Mouse (Mus musculus): Measurements from ENCODE around the gene Phlpp2. TPM values are rescaled to one million over a fixed set of nuclear protein-coding genes. Genes with fewer than 3 reads are reported as not detected.
A peak's percentile ranks its signal among the peaks of the same experiment; 100 is the strongest.

The Phlpp2 gene
- polyA plus RNA-seq, 1 experiment from 2014 or later = 4.0 TPM

- no peaks in the 10 kb centered on the region for H3K27me3 ChIP-seq
- no peak overlapping the region for H3K9ac ChIP-seq (replicated peaks)
- H3K4me1 ChIP-seq (replicated peaks) = no peaks in the 10 kb centered on the region
- no peaks in the 10 kb centered on the region for H3K9me3 ChIP-seq
- H3K4me3 ChIP-seq (replicated peaks) = no peak overlapping the region
- no peak for ATAC-seq (ENCODE audit: insufficient number of reproducible peaks, insufficient read depth, low FRiP score, low TSS enrichment, low read depth)
- H3K27ac ChIP-seq = no peak overlapping the region
- H3K4me2 ChIP-seq = no peak overlapping the region
- 87% methylated on average over 10 of the region's 10 CpGs for WGBS
- H3K36me3 ChIP-seq = peaks cover 47% of the 10 kb centered on the region
These were observed 35.6 kb downstream of the Phlpp2 start for GRCm38 (mm10) chr8:109903909-109904469.

GRCm38 (mm10) chr8:109904928-109905668 lies 36.8 kb downstream of the Phlpp2 start:
- Histone ChIP-seq H3K4me3 (replicated peaks) (no peak overlapping the region), H3K9ac (replicated peaks) (no peak overlapping the region), H3K4me2 (no peak overlapping the region), H3K27me3 (no peaks in the 10 kb centered on the region), H3K4me1 (replicated peaks) (no peaks in the 10 kb centered on the region), H3K9me3 (no peaks in the 10 kb centered on the region), H3K27ac (no peak overlapping the region), H3K36me3 (peaks cover 58% of the 10 kb centered on the region)
- no peak for ATAC-seq (ENCODE audit: insufficient number of reproducible peaks, insufficient read depth, low FRiP score, low TSS enrichment, low read depth)
- 83% methylated on average over 1 of the region's 1 CpGs for WGBS

- Histone ChIP-seq H3K9me3 (no peaks in the 10 kb centered on the region), H3K4me2 (no peak overlapping the region), H3K4me3 (replicated peaks) (no peak overlapping the region), H3K4me1 (replicated peaks) (no peaks in the 10 kb centered on the region), H3K27ac (no peak overlapping the region), H3K9ac (replicated peaks) (no peak overlapping the region), H3K27me3 (no peaks in the 10 kb centered on the region), H3K36me3 (peaks cover 70% of the 10 kb centered on the region)
- WGBS = 91% methylated on average over 3 of the region's 3 CpGs
- no peak for ATAC-seq (ENCODE audit: insufficient number of reproducible peaks, insufficient read depth, low FRiP score, low TSS enrichment, low read depth)
These were observed 38.6 kb downstream of the Phlpp2 start for GRCm38 (mm10) chr8:109906907-109907306.

GRCm38 (mm10) chr8:109907376-109907775 lies 39.0 kb downstream of the Phlpp2 start:
- Histone ChIP-seq H3K27ac (no peak overlapping the region), H3K36me3 (peaks cover 74% of the 10 kb centered on the region), H3K9ac (replicated peaks) (no peak overlapping the region), H3K27me3 (no peaks in the 10 kb centered on the region), H3K4me1 (replicated peaks) (no peaks in the 10 kb centered on the region), H3K4me2 (no peak overlapping the region), H3K9me3 (no peaks in the 10 kb centered on the region), H3K4me3 (replicated peaks) (no peak overlapping the region)
- WGBS = 95% methylated on average over 4 of the region's 4 CpGs
- no peak for ATAC-seq (ENCODE audit: insufficient number of reproducible peaks, insufficient read depth, low FRiP score, low TSS enrichment, low read depth)

GRCm38 (mm10) chr8:109917277-109917676 lies 48.9 kb downstream of the Phlpp2 start:
- no peak overlapping the region for H3K9ac ChIP-seq (replicated peaks)
- H3K4me3 ChIP-seq (replicated peaks) = no peak overlapping the region
- no peaks in the 10 kb centered on the region for H3K9me3 ChIP-seq
- peaks cover 91% of the 10 kb centered on the region for H3K36me3 ChIP-seq
- H3K4me1 ChIP-seq (replicated peaks) = no peaks in the 10 kb centered on the region
- 47% methylated on average over 4 of the region's 4 CpGs for WGBS
- no peaks in the 10 kb centered on the region for H3K27me3 ChIP-seq
- ATAC-seq (ENCODE audit: insufficient number of reproducible peaks, insufficient read depth, low FRiP score, low TSS enrichment, low read depth) = no peak
- no peak overlapping the region for H3K4me2 ChIP-seq
- H3K27ac ChIP-seq = no peak overlapping the region

- no peaks in the 10 kb centered on the region for H3K9me3 ChIP-seq
- no peak for ATAC-seq (ENCODE audit: insufficient number of reproducible peaks, insufficient read depth, low FRiP score, low TSS enrichment, low read depth)
- peaks cover 80% of the 10 kb centered on the region for H3K36me3 ChIP-seq
- no peak overlapping the region for H3K4me3 ChIP-seq (replicated peaks)
- no peak overlapping the region for H3K27ac ChIP-seq
- no peak overlapping the region for H3K4me2 ChIP-seq
- H3K4me1 ChIP-seq (replicated peaks) = no peaks in the 10 kb centered on the region
- H3K9ac ChIP-seq (replicated peaks) = no peak overlapping the region
- H3K27me3 ChIP-seq = no peaks in the 10 kb centered on the region
- 91% methylated on average over 8 of the region's 8 CpGs for WGBS
These were observed 52.4 kb downstream of the Phlpp2 start for GRCm38 (mm10) chr8:109920406-109921390.

GRCm38 (mm10) chr8:109941606-109942360 lies 73.4 kb downstream of the Phlpp2 start:
- H3K4me3 ChIP-seq (replicated peaks) = no peak overlapping the region
- ATAC-seq (ENCODE audit: insufficient number of reproducible peaks, insufficient read depth, low FRiP score, low TSS enrichment, low read depth) = no peak
- no peak overlapping the region for H3K27ac ChIP-seq
- peaks cover 15% of the 10 kb centered on the region for H3K4me1 ChIP-seq (replicated peaks)
- no peaks in the 10 kb centered on the region for H3K9me3 ChIP-seq
- H3K9ac ChIP-seq (replicated peaks) = no peak overlapping the region
- H3K27me3 ChIP-seq = peaks cover 24% of the 10 kb centered on the region
- peaks cover 59% of the 10 kb centered on the region for H3K36me3 ChIP-seq
- H3K4me2 ChIP-seq = no peak overlapping the region
- WGBS = 87% methylated on average over 2 of the region's 2 CpGs

- Histone ChIP-seq H3K27me3 (peaks cover 56% of the 10 kb centered on the region), H3K4me2 (no peak overlapping the region), H3K9me3 (no peaks in the 10 kb centered on the region), H3K9ac (replicated peaks) (no peak overlapping the region), H3K27ac (no peak overlapping the region), H3K36me3 (peaks cover 30% of the 10 kb centered on the region), H3K4me1 (replicated peaks) (peaks cover 28% of the 10 kb centered on the region), H3K4me3 (replicated peaks) (no peak overlapping the region)
- 0 out of 2 replicates have a peak, but pooled peaks have one; percentile 20 for ATAC-seq (ENCODE audit: insufficient number of reproducible peaks, insufficient read depth, low FRiP score, low TSS enrichment, low read depth)
- WGBS = 25% methylated on average over 9 of the region's 9 CpGs
These were observed 76.9 kb downstream of the Phlpp2 start for GRCm38 (mm10) chr8:109945153-109945632.

- Histone ChIP-seq H3K4me2 (no peak overlapping the region), H3K4me1 (replicated peaks) (peaks cover 28% of the 10 kb centered on the region), H3K4me3 (replicated peaks) (no peak overlapping the region), H3K9ac (replicated peaks) (no peak overlapping the region), H3K9me3 (no peaks in the 10 kb centered on the region), H3K27ac (no peak overlapping the region), H3K36me3 (peaks cover 25% of the 10 kb centered on the region), H3K27me3 (peaks cover 61% of the 10 kb centered on the region)
- no peak for ATAC-seq (ENCODE audit: insufficient number of reproducible peaks, insufficient read depth, low FRiP score, low TSS enrichment, low read depth)
- WGBS = 77% methylated on average over 7 of the region's 7 CpGs
These were observed 77.4 kb downstream of the Phlpp2 start for GRCm38 (mm10) chr8:109945694-109946093.

- Histone ChIP-seq H3K4me2 (no peak overlapping the region), H3K36me3 (peaks cover 19% of the 10 kb centered on the region), H3K9ac (replicated peaks) (no peak overlapping the region), H3K4me1 (replicated peaks) (peaks cover 28% of the 10 kb centered on the region), H3K4me3 (replicated peaks) (no peak overlapping the region), H3K27me3 (peaks cover 66% of the 10 kb centered on the region), H3K27ac (no peak overlapping the region), H3K9me3 (no peaks in the 10 kb centered on the region)
- no peak for ATAC-seq (ENCODE audit: insufficient number of reproducible peaks, insufficient read depth, low FRiP score, low TSS enrichment, low read depth)
- WGBS = 87% methylated on average over 7 of the region's 7 CpGs
These were observed 77.9 kb downstream of the Phlpp2 start for GRCm38 (mm10) chr8:109946272-109946671.

All from limb, embryonic 12.5 days (tissue).